Mouse (Mus musculus) E14TG2a.4 (cell line): ENCODE results near the gene Synpo2l.
"Not testable (repeated sequence)": the region's sequence is repeated elsewhere in the genome, so short reads cannot be mapped to it uniquely, and the experiment has no call there.

Experiments used
- H3K27me3 ChIP-seq: 2 replicates; pipeline ENCODE4 v1.6.1; 2014; ENCODE audit warnings: low read length, control low read depth; ENCODE audit not compliant: insufficient read depth
- H3K36me3 ChIP-seq: 2 replicates; pipeline ENCODE4 v1.6.1; 2014; ENCODE audit warnings: low read length, control low read depth; ENCODE audit not compliant: insufficient read depth
- H3K4me1 ChIP-seq: replicated peaks from 2 replicates; pipeline ENCODE4 v1.6.1; 2014; ENCODE audit warnings: low read depth, low read length, control low read depth
- H3K4me3 ChIP-seq: replicated peaks from 2 replicates; pipeline ENCODE4 v1.5.1; 2014; ENCODE audit warnings: mild to moderate bottlenecking, low read length
- H3K9me3 ChIP-seq: 2 replicates; pipeline ENCODE4 v1.6.1; 2014; ENCODE audit warnings: low read length, control low read depth
- CTCF ChIP-seq: conservative IDR thresholded peaks from 2 replicates; pipeline ENCODE4 v1.5.1; 2014; ENCODE audit warnings: low read length
- NANOG ChIP-seq: IDR thresholded peaks from 2 replicates; pipeline ENCODE4 v1.6.1; 2014; ENCODE audit warnings: borderline replicate concordance, low read length, mixed read lengths
- POU5F1 ChIP-seq: IDR thresholded peaks from 2 replicates; pipeline ENCODE4 v1.6.1; 2014; ENCODE audit warnings: low read length, borderline replicate concordance

Gene Synpo2l

GRCm38 (mm10) chr14:20668154-20668810 lies at the start of gene Synpo2l:
Synpo2l (minus strand) TSS chr14:20668354.
- peaks cover 40% of the 10 kb centered on the region for H3K27me3 ChIP-seq
- H3K36me3 ChIP-seq: peaks cover 3% of the 10 kb centered on the region; the same call in 1 of the 2 replicates
- H3K9me3 ChIP-seq: no peaks in the 10 kb centered on the region
- H3K4me3 ChIP-seq: no peak within 1 kb of the TSS
- H3K4me1 ChIP-seq: peaks cover 30% of the 10 kb centered on the region
- TF ChIP-seq NANOG: no peak
- TF ChIP-seq CTCF: no peak
- TF ChIP-seq POU5F1: no peak

GRCm38 (mm10) chr14:20713832-20714231 lies 45.7 kb upstream of the Synpo2l start:
- Histone ChIP-seq H3K27me3 (peaks cover 17% of the 10 kb centered on the region), H3K9me3 (no peaks in the 10 kb centered on the region), H3K4me3 (peak overlapping the region; percentile 69), H3K4me1 (peaks cover 17% of the 10 kb centered on the region), H3K36me3 (peaks cover 59% of the 10 kb centered on the region)
- no peak for TF ChIP-seq CTCF
- no peak for TF ChIP-seq NANOG
- no peak for TF ChIP-seq POU5F1

GRCm38 (mm10) chr14:20708239-20708638 lies 40.1 kb upstream of the Synpo2l start:
- Histone ChIP-seq H3K9me3 (no peaks in the 10 kb centered on the region), H3K4me1 (peaks cover 22% of the 10 kb centered on the region), H3K27me3 (peaks cover 33% of the 10 kb centered on the region), H3K36me3 (peaks cover 45% of the 10 kb centered on the region), H3K4me3 (peak overlapping the region; percentile 87)
- TF ChIP-seq CTCF (no peak), NANOG (no peak), POU5F1 (no peak)

- TF ChIP-seq NANOG: no peak
- no peak for TF ChIP-seq CTCF
- TF ChIP-seq POU5F1: no peak
These were observed 39.3 kb upstream of the Synpo2l start, which contains the start of gene Zswim8 for GRCm38 (mm10) chr14:20707201-20708190. Zswim8 (plus strand) TSS chr14:20707552.

GRCm38 (mm10) chr14:20703461-20703860 lies 35.3 kb upstream of the Synpo2l start:
- peaks cover 44% of the 10 kb centered on the region for H3K4me1 ChIP-seq
- H3K9me3 ChIP-seq: not testable (repeated sequence)
- peaks cover 45% of the 10 kb centered on the region for H3K36me3 ChIP-seq
- H3K27me3 ChIP-seq: peaks cover 14% of the 10 kb centered on the region
- H3K4me3 ChIP-seq: peak overlapping the region; percentile 94

More at GRCm38 (mm10) chr14:20707201-20708190, 39.3 kb upstream of the Synpo2l start, which contains the start of gene Zswim8:
- Histone ChIP-seq H3K4me3 (peak within 1 kb of the TSS; percentile 87), H3K4me1 (peaks cover 22% of the 10 kb centered on the region), H3K36me3 (peaks cover 39% of the 10 kb centered on the region), H3K9me3 (no peaks in the 10 kb centered on the region), H3K27me3 (peaks cover 33% of the 10 kb centered on the region)

GRCm38 (mm10) chr14:20702741-20703381 lies 34.7 kb upstream of the Synpo2l start, which contains the start of gene Chchd1:
Chchd1 (plus strand) TSS chr14:20703006.
- peaks cover 44% of the 10 kb centered on the region for H3K4me1 ChIP-seq
- H3K36me3 ChIP-seq: peaks cover 51% of the 10 kb centered on the region
- TF ChIP-seq CTCF (no peak), POU5F1 (no peak), NANOG (no peak)
- no peaks in the 10 kb centered on the region for H3K9me3 ChIP-seq
- H3K4me3 ChIP-seq: peak within 1 kb of the TSS; percentile 94
- H3K27me3 ChIP-seq: peaks cover 9% of the 10 kb centered on the region

GRCm38 (mm10) chr14:20702096-20702740 lies 34.1 kb upstream of the Synpo2l start:
- peak overlapping the region; percentile 94 for H3K4me3 ChIP-seq

GRCm38 (mm10) chr14:20701554-20701953 lies 33.4 kb upstream of the Synpo2l start:
- Histone ChIP-seq H3K27me3 (no peaks in the 10 kb centered on the region), H3K36me3 (peaks cover 62% of the 10 kb centered on the region), H3K4me1 (peaks cover 51% of the 10 kb centered on the region), H3K4me3 (peak overlapping the region; percentile 94), H3K9me3 (no peaks in the 10 kb centered on the region)
- no peak for TF ChIP-seq NANOG
- no peak for TF ChIP-seq CTCF
- no peak for TF ChIP-seq POU5F1

More at GRCm38 (mm10) chr14:20702096-20702740, 34.1 kb upstream of the Synpo2l start:
- peaks cover 49% of the 10 kb centered on the region for H3K4me1 ChIP-seq
- TF ChIP-seq POU5F1 (no peak), CTCF (no peak), NANOG (no peak)
- H3K27me3 ChIP-seq: peaks cover 4% of the 10 kb centered on the region; the same call in 1 of the 2 replicates
- H3K36me3 ChIP-seq: peaks cover 55% of the 10 kb centered on the region
- no peaks in the 10 kb centered on the region for H3K9me3 ChIP-seq
